ENCODE assay signal across 8 mouse cellular contexts in genomic region chr19:42255784-42256610, GRCm38 (mm10). TPM values are rescaled to one million over a fixed set of nuclear protein-coding genes. Genes with fewer than 3 reads are reported as not detected.
DNase-seq lines count a peak whose midpoint lies in the region; ATAC-seq lines count a peak whose summit lies in the region.

No protein-coding gene starts in this region.

- peak; percentile 83 for ATAC-seq in hindbrain, embryonic 12.5 days (ENCODE audit: low FRiP score)
- ATAC-seq in megakaryocyte, adult 5-6 weeks (ENCODE audit: poor library complexity, severe bottlenecking): peak; percentile 49

- no peaks in the 10 kb centered on the region for H3K9me3 ChIP-seq in hindbrain, embryonic 12.5 days (replicated peaks)

- H3K27me3 ChIP-seq in hindbrain, embryonic 12.5 days: peaks cover 31% of the 10 kb centered on the region

- 4% methylated on average over 37 of the region's 42 CpGs for WGBS in hindbrain, embryonic 12.5 days

- H3K4me1 ChIP-seq in hindbrain, embryonic 12.5 days: peaks cover 14% of the 10 kb centered on the region

- peak overlapping the region; percentile 75 for H3K9ac ChIP-seq in hindbrain, embryonic 12.5 days

- DNase-seq in R1 (ENCODE audit: low read depth, low spot score): peak; percentile 87
- peak; percentile 79 for DNase-seq in cerebellum, adult 9-10 months
- peak; percentile 47 to 67 for DNase-seq in frontal cortex, postnatal 10 days (ENCODE audit: low spot score in 2 of 2)
- DNase-seq in layer of hippocampus, postnatal 36 days: peak; percentile 44 to 51
- DNase-seq in right cerebral cortex, postnatal 14 days: peak; percentile 58
- peak; percentile 90 for DNase-seq in yolk sac, embryonic 10.5 days (ENCODE audit: low spot score)

- H3K4me2 ChIP-seq in hindbrain, embryonic 12.5 days (replicated peaks): peak overlapping the region; percentile 77

- H3K27ac ChIP-seq in hindbrain, embryonic 12.5 days: peak overlapping the region; percentile 79

- peak overlapping the region; percentile 51 for H3K4me3 ChIP-seq in hindbrain, embryonic 12.5 days

- no peaks in the 10 kb centered on the region for H3K36me3 ChIP-seq in hindbrain, embryonic 12.5 days

RNA-seq across cellular contexts. Expression of gene Golga7b, which starts 8.6 kb away (rescaled TPM):
- polyA plus RNA-seq in hindbrain, embryonic 12.5 days (2016; fragmentation: Nextera tagmentation; extraction: Ambion mirVana): 11.5 and 11.6 TPM in 2 replicates
- total RNA-seq in layer of hippocampus, postnatal 36 days (2021): 10 to 100 TPM; 63.7 to 66.8 TPM
- not detected in 2 replicates for total RNA-seq in megakaryocyte, adult 5-6 weeks (2015)
- not detected in 2 replicates for total RNA-seq in megakaryocyte, adult 5-6 weeks (2017)

RNA-seq across cellular contexts. Expression of gene Sfrp5, which starts 53.9 kb away (rescaled TPM):
- polyA plus RNA-seq in hindbrain, embryonic 12.5 days (2016; fragmentation: Nextera tagmentation; extraction: Ambion mirVana): 1.5 and 1.9 TPM in 2 replicates
- under 1 TPM; 0.17 to 0.20 TPM for total RNA-seq in layer of hippocampus, postnatal 36 days (2021)
- total RNA-seq in megakaryocyte, adult 5-6 weeks (2015): not detected in 2 replicates
- total RNA-seq in megakaryocyte, adult 5-6 weeks (2017): not detected in 2 replicates

Comparison
In these comparisons a context has a peak if more than half of its experiments do, and no peak if none do; other contexts are left out.
1. Peak in every context shown above with its lines: DNase-seq, ATAC-seq, H3K4me3 ChIP-seq and H3K27ac ChIP-seq.
2. RNA of gene Golga7b, which starts 8.6 kb away (total RNA-seq): 63.7 to 66.8 TPM in layer of hippocampus, postnatal 36 days; not detected in megakaryocyte, adult 5-6 weeks; every median in the first group is over 10 times any median in the second.